Mouse (Mus musculus): ENCODE measurements around the gene Crlf3.

Gene Crlf3

GRCm38 (mm10) chr11:80037495-80037894 lies 43.3 kb downstream of the Crlf3 start:
- CTCF ChIA-PET: interaction anchor here in 1 of 4 experiments (0.7 kb wide), 1 partner anchor 147 kb away, joined by 3 read pairs; no protein-coding TSS in a partner anchor
- POLR2A ChIA-PET: interaction anchor here in 3 of 4 experiments (0.7 to 3.5 kb wide), 19 partner anchors 9 to 297 kb away, joined by 3 to 19 read pairs (median 4); partner anchors contain the start of genes Suz12 (in 1 of the 3) and Utp6 (in 1 of the 3)

DNA sequence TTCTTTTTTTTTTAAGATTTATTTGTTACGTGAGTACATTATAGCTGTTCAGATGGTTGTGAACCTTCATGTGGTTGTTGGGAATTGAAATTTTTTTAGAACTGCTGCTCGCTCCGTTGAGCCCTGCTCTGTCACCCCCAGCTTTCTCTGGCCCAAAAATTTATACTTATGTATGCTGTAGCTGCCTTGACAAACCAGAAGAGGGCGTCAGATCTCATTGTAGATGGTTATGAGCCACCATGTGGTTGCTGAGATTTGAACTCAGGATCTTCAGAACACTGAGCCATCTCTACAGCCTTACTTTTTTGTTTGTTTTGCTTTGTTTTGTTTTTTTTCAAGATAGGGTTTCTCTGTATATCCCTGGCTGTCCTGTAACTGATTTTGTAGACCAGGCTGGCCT lies 59.5 kb downstream of the Crlf3 start:
- POLR2A ChIA-PET: interaction anchor here in 3 of 4 experiments (0.6 to 2.5 kb wide), 20 partner anchors 8 to 1662 kb away, joined by 3 to 29 read pairs (median 4); partner anchors contain the start of genes Suz12 (in 1 of the 3), Utp6 (in 1 of the 3) and Zfp207 (in 1 of the 3)
- CTCF ChIA-PET: interaction anchor here (0.6 to 1.5 kb wide), 7 partner anchors 11 to 1781 kb away, joined by 3 to 9 read pairs (median 3); no protein-coding TSS in a partner anchor

DNA sequence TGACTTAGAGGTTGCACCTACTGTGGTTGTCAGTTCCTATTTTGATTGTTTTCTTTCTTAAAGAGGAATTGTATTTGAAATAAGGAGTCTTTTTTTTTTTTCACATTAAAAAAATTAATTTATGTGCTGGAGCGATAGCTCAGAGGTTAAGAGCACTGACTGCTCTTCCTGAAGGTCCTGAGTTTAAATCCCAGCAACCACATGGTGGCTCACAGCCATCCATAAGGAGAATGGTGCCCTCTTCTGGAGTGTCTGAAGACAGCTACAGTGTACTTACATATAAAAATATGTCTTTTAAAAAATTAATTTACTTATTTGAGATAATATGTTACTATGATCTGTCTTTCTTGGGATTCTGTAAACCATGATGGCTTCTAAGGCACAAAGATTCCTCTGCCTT lies 61.0 kb downstream of the Crlf3 start:
- CTCF ChIA-PET: interaction anchor here in 1 of 4 experiments (0.6 kb wide), 1 partner anchor 13 kb away, joined by 5 read pairs; no protein-coding TSS in a partner anchor
- POLR2A ChIA-PET: interaction anchor here in 3 of 4 experiments (0.6 to 18.0 kb wide), 11 partner anchors 8 to 45 kb away, joined by 3 to 339 read pairs (median 3); partner anchors contain the start of gene Suz12 (in 1 of the 3)

DNA sequence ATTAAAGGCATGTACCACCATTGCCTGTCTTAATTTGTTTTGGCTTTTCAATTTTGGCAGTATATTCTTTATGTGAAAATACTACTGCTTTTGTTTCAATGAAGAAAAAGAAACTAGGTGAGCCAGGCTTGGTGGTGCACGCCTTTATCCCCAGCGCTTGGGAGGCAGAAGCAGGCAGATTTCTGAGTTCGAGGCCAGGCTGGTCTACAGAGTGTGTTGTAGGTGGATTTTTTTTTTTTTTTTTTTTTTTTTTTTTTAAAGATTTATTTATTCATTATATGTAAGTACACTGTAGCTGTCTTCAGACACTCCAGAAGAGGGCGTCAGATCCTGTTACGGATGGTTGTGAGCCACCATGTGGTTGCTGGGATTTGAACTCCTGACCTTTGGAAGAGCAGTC lies 64.3 kb downstream of the Crlf3 start:
- CTCF ChIA-PET: interaction anchor here in 2 of 4 experiments (0.6 kb wide), 3 partner anchors 48 to 654 kb away, joined by 3 to 14 read pairs (median 5); no protein-coding TSS in a partner anchor
- POLR2A ChIA-PET: interaction anchor here in 3 of 4 experiments (0.6 to 18.0 kb wide), 8 partner anchors 10 to 70 kb away, joined by 3 to 339 read pairs (median 16); partner anchors contain the start of gene Suz12 (in 1 of the 3)

All from embryonic stem cell, embryonic (primary cell).